Mouse (Mus musculus): ENCODE data around the gene B3gat3. TPM values are rescaled to one million over a fixed set of nuclear protein-coding genes. Genes with fewer than 3 reads are reported as not detected.

B3gat3 gene
- polyA plus RNA-seq (2014; fragmentation: Illumina TruSeq; extraction: RNeasy Lipid Tissue Mini Kit (QIAGEN cat#74804); ENCODE audit: low read depth, low replicate concordance) = 11.3 TPM

DNA sequence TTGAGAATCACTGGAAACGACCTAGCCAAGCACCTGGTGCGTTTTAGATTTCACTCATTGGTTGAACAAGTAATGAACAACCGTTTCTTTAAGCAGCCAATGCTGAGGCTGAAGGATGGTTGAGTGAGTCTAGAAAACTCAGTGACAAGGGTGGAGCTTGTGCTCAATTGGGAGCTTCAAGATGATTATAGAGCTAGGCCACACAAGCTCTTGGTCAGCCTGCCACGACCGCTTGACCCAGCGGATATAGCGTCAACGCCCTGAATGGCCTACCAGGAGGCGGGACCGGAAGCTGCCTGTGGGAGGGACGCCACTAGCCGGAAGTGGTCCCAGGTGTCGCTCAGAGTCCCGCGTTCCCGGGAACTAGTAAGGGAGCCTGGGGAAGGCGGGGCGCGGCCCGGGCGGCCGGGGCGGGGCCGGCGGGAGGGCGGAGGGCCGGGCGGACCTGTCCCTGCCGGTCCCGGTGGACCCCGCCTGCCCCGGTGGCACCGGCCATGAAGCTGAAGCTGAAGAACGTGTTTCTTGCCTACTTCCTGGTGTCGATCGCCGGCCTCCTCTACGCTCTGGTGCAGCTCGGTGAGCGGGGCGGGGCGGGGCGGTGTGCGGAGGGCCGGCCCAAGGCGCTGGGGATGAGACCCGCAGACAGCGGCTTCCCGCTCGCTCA is at the start of gene B3gat3:
TSS of gene B3gat3 (plus strand) at position 302 of the 664 bp plus-strand sequence.

DNA sequence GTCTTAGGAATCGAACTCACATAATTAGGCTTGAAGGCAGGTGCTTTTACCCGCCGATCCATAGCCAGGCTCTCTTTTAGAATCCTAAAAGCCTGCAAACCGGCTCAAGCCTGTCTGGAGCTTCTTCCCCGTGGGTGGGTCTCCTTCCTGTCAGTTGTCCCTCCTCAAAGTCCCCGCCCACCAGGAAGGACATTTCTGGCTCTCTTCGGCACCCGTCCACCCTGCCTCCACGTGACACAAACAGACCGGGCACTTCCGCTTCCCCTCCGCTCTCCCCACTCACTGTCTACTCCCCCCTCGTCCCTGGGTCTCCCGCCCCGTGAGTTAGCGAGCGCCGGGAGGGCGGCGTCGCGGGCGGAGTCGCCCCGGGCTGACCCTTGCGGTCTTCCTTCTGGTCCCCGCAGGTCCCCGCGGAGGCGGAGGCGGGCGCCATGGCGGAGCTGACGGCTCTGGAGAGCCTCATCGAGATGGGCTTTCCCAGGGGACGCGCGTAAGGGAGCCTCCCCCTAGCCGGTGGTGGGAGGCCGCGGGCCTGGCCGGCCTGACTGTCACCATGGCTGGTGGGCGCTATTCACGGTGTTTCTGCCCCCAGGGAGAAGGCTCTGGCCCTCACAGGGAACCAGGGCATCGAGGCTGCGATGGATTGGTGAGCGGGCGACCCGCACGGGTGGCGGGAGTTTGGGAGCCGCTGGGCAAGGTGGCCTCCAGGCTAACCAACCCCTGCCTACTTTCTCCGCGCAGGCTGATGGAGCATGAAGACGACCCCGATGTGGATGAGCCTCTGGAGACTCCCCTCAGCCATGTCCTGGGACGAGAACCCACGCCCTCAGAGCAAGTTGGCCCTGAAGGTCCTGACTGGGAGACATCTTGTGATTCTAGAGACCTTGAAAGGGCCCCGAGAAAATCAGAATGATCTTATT is 48.6 kb upstream of the B3gat3 start, which contains the start of gene Ubxn1:
TSS of gene Ubxn1 (plus strand) at position 230 of the 920 bp plus-strand sequence.

DNA sequence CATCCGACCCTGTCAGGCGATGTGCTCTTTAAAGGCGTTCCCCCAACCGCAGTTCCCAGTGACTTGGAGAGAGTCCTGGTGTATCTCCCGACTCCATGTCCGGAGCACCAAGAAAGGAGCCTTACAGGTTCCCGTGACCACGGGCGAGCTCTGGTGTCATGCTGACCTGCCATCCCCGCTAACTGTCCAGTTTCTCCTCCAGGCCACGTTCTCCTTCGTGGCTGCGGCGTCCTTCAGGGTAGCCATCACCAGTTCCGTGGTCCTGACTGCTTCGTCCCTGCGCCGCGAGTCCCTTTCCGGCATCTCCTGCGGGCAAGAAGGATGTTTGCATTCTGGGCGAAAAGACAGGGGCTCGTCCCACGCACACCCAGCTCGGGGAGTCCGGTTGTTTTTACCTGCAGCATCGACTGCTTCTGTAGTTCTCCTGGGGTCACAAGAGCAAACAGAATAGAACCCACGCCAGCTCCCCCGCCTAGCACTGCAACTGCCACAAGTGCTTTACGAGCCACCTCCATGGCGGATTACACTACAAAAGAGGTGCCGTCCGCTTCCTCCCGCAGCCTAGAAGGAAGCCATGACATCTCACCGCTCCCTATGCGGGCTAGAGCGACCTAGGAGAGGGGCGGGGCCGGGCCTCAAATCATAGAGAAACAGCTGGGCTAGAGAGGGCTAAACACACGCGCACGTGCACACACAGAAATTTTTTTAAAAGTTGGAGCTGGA is 39.7 kb upstream of the B3gat3 start, which contains the start of gene Uqcc3:
TSS of gene Uqcc3 (minus strand) at position 613 of the 723 bp plus-strand sequence.

DNA sequence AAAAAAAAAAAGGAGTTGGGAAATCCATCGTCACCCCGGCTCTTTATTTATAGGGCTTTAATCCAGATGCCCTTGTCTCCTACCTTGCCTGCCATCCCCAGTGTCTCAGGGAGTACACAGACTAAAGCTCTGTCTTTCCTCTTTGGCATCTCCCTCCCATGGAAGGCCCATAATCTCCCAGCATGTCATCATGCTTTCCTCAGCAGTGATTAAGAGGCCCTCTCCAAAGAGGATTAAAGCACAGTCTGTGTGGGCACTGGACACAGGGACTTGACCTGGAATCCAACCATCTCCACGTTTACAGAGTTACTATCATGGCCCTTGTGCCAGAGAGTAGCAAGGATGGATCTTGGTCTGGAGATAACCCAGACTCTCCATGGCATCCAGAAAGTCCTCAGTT is 36.6 kb upstream of the B3gat3 start, which contains the start of the genes Lbhd1 and Gm49403:
TSS of gene Lbhd1 (plus strand) at position 117 of the 400 bp plus-strand sequence.
TSS of gene Gm49403 (plus strand) at position 315 of the 400 bp plus-strand sequence.

DNA sequence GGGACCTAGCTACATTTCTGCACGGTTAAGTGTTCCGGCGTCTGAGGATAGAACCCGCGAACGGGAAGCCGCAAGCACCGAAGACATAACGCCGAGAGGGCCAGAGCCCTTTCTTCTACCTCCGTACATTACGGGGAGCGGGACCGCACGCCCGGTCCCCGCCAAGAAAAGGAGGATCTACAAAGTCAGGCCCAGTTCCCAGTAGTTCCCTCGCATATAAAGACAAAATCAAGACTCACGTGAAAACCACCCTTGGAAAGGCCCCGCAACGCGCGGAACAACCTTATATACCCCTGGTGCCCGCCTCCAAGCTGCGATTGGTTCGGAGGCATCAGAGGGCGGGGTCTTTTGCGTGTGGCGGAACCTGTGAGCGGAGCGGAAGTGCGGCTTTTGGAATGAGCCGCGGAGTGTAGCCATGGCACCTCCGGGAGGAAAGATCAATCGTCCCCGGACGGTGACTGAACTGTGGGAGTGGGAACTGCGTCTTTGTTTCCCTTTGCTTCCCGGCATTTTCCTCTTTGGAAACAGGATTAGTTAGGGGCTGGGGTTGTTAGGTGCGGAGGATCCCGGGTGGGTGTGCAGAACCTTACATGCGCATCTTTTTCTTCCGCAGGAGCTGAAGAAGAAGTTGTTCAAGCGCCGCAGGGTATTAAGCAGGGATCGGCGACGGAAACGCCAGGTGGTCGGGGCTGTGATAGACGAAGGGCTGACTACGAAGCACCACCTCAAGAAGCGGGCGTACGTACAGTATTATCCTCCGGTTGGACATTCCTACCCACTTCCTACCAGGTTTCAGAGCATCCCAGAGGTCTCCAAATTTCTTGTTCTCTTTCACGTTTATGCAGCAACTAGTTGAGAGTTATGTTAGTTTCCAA is 31.4 kb upstream of the B3gat3 start, which contains the start of the genes 1810009A15Rik and Gm49416:
TSS of gene 1810009A15Rik (plus strand) at position 343 of the 875 bp plus-strand sequence.
TSS of gene Gm49416 (plus strand) at position 416 of the 875 bp plus-strand sequence.

DNA sequence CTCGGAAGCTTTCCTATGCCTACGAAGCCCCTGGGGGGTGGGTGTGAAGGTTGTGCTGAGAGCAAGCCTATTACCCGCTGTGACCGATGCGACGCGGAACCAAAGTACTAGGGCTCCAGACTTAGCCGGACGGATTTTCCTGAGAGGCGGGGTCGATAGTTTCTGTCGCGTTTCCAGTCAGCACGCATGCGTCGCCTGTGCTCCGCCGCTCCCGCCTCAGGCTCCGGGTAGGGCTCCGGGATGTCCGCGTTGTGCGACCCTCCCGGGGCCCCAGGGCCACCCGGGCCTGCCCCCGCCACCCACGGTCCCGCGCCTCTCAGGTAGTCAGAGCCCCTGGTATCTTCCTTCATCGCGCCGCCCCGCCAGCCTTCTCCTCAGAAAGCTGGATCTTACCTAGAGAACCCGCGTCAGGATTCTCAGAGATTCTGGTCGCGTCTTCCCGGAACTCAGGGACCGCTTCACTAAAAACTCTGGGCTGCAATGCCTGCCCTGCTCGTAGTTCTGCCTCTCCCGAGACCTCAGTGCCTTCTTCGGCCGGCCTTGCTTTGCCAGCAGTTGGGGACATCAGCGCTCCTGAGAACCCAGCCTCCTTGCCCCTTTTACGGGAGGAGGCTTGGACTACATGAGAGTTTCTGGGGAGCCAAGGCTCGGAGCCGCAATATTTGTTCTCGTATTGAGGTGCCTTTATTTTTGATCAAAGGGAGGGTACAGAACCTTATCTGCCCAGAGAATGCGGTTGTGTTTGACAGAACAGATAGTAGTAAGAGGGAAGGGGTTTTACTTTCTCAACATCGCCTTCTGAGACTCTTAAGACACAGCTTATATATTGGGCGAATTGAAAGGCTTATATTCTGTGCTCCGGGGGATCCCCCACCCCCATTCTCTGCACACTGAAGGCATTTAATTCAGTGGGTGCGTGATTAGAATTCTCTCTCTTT is 27.1 kb upstream of the B3gat3 start, which contains the start of gene Ints5:
TSS of gene Ints5 (plus strand) at position 177 of the 938 bp plus-strand sequence.

DNA sequence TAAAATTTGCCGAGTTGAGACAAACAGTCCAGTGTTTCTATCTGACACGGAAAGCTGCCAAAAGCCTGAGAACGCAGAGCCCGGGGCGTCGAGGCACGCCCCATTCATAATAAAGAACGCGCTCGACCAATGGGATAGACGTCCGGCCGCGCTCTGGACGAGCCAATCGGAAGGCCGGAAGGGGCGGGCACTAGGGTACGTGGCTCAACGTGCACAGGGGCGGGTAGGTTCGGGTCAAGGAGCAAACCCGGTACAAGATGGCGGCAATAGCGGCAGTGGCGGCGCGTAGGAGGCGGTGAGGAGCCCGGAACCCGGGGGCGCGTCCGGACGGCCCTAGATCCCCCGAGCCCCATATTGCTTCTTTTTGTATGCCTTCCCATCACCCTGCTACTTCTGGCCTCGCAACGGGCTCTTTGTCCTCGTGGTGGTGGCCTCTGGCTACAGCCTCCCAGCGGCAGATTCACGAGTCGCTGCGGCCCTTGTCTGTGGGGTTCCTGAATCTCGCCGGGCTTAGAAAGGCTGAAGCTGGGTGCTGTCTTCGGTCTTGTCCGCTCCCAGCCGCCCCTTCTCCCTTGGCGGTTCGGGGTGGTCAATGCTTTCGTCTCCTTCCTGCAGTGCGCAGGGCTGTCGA is 22.2 kb upstream of the B3gat3 start, which contains the start of gene Ganab:
TSS of gene Ganab (plus strand) at position 207 of the 631 bp plus-strand sequence.

DNA sequence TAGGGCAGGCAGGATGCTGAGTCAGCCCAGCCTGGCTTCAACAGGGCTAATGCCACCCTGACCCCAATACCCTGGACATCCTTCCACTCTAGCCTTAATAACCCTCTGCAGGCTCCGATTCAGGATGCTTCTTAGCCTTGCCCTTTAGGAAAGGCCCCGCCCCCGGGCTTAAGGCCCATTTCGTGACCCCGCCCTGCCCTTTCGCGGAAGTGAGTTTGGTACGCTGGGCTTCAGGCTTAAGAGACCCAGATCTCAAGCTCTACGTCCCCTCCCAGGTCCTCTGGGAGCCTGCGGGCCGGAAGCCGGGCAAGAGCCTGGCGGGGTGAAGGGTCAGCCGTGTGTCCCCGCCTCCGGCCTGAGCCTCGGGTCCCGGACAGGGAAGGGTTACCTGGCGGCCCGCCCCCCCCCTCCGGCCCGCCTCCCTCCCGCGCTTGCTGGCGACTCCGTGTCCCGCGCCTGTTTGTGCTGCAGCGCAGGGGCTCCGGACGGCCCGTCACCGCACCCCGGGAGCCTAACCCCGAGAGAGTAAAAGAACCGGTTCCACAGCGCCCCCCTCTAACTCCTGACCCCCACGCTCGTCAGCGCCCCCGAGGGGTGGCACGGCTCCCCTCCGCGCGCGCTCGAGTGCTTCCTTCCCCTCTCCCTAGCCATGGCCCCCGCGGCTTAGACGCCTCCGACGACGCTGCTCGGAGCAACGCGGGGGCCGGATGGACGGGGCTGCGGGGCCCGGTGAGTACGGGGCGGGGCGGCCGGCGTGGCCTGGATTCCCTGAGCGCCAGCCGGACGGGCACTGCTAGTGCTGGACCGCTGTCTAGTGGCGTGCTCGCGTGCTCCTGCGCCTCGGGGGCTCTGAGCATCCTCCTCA is 9.3 kb downstream of the B3gat3 start, which contains the start of the genes Rom1 and Eml3:
TSS of gene Rom1 (minus strand) at position 133 of the 865 bp plus-strand sequence.
TSS of gene Eml3 (plus strand) at position 329 of the 865 bp plus-strand sequence.

DNA sequence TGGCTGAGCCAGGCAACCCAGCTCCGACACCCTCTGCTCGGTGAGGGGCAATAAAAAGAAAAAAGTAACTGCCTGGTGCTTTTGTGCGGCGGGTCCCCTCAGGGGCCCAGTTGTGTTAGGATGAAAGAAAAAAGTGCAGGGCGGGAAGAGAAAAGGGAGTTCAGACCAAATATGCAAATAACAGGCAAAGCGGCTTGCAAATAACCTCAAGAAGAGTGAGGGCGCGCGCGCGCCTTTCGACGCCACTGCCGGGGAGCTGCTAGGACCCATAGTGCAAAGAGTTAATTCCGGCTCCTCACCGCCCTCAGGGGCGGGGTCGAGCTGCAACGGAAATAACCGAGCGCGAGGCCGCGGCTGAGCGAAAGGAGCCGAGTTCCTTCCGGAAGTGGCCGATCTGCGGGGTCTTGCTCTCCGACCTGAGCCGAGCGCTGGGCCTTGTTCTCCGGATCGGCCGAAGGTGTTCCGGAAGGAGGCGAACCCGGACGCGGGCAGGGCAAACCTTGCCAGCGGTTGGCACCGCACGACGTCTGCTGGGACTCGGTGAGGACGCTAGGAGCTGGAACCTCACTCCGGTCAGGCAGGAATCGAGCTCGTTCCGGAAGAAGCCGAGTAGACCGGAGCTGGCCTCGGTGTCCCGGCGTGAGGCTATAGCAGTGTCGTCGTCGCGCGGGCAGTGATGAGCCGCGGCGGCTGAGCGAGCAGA is 21.5 kb downstream of the B3gat3 start, which contains the start of gene Mta2:
TSS of gene Mta2 (plus strand) at position 361 of the 703 bp plus-strand sequence.

DNA sequence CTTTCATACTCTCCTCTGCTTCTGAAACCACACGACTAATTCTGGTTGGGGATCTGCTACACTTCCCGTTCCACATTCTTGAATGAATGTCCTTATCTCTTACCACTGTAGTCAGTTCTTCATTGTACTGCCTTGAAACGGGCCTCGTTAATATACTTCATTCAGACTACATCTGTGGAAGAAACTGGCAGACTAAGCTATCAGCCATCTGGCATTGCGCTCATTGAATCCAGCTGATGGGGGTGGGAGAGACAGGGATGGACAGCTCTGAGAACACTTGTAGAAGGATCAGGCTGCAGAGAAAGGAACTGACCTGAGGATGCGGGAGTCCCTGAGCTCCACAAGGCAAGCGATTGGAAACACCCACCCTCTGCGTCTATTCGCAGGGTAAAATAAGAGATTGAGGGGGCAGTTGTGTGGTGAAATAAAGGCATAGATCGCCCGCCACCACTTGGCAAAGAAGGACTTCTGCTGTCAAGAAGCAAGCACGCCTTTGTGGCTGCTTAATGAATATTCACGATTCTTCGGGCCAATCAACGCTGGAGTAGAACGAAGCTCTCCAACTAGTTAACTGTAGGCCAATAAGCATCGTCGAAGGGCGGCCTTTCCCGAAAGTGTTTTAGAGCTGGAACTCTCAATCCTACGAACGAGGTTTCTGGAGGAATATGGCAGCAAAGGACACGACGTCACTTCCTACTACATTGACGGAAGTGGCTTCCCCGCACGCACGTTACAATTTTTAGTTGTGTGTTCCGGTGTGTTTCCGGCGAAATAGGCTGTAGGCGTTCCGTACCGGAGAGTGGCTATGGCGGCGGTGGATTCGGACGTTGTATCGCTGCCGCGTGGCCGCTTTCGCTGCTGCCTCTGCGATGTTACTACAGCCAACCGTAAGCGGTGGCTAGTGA is 33.2 kb downstream of the B3gat3 start, which contains the start of gene Tut1:
TSS of gene Tut1 (plus strand) at position 713 of the 905 bp plus-strand sequence.

DNA sequence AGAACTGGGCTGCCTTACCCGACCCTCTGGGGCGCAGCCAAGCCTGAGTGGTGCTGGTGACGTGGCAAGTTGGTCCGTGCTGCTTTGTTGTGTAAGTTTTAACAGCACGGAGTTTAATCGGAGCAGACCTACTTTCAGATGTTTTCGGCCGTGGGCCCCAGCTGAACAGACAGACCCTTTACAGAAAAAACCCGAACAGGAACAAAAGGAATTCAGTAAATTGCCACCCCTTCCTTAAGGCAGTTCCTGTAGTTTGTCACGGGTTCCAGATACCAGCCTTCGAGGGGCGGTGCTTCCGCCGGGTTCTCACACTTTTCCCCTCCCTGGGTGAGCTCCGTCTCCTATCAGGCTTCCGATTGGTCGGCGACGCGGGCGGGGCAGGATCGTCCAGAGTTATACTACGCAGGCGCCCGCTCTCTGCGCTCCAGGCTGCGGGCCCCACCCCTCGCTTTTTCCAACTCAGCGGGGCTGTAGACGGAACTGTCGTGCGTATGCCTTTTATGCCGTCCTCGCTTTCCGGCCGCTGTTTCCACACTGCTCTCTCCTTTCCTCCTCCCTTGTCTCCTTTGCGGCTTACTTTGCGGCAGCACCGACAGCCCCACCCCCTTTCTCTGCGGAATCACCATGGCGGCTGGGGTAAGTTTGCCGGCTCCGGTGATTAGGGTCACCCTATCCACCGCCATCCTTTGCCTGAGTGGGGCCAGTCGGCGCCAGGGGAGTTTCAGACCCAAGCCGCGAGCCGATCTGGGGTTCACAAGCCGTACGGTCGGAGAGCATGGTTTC is 46.6 kb downstream of the B3gat3 start, which contains the start of gene Eef1g:
TSS of gene Eef1g (plus strand) at position 452 of the 783 bp plus-strand sequence.

